Mouse (Mus musculus): ENCODE measurements at regions not wholly inside any gene's neighbourhood (a gene's known extent, or its start where the extent isn't known, plus 50 kb on each side); places are given as distances from the start of the nearest gene placed in this dataset.

GRCm38 (mm10) chr17:9861923-9862854 lies 192.7 kb upstream of the Pabpc6 start:
- DNase-seq (ENCODE audit: extremely low read depth, low read depth, low spot score), result no peak

- no peak for DNase-seq (ENCODE audit: extremely low read depth, low read depth, low spot score)
Observed at GRCm38 (mm10) chr17:9861346-9861745, 191.8 kb upstream of the Pabpc6 start.

- no peak for DNase-seq (ENCODE audit: extremely low read depth, low read depth, low spot score)
Observed at GRCm38 (mm10) chr17:9848559-9849357, 179.2 kb upstream of the Pabpc6 start.

GRCm38 (mm10) chr17:9845451-9846075 lies 176.0 kb upstream of the Pabpc6 start:
- no peak for DNase-seq (ENCODE audit: extremely low read depth, low read depth, low spot score)

GRCm38 (mm10) chr17:9841103-9841502 lies 171.6 kb upstream of the Pabpc6 start:
- no peak for DNase-seq (ENCODE audit: extremely low read depth, low read depth, low spot score)

- DNase-seq (ENCODE audit: extremely low read depth, low read depth, low spot score), result no peak
Observed at GRCm38 (mm10) chr17:9839256-9839655, 169.7 kb upstream of the Pabpc6 start.

- DNase-seq (ENCODE audit: extremely low read depth, low read depth, low spot score), result no peak
Observed at GRCm38 (mm10) chr17:9836995-9837842, 167.7 kb upstream of the Pabpc6 start.

- DNase-seq (ENCODE audit: extremely low read depth, low read depth, low spot score), result no peak
Observed at GRCm38 (mm10) chr17:9829895-9830294, 160.4 kb upstream of the Pabpc6 start.

GRCm38 (mm10) chr17:9821358-9821757 lies 151.8 kb upstream of the Pabpc6 start:
- DNase-seq (ENCODE audit: extremely low read depth, low read depth, low spot score), result no peak

- DNase-seq (ENCODE audit: extremely low read depth, low read depth, low spot score), result no peak
Observed at GRCm38 (mm10) chr17:9817056-9817455, 147.5 kb upstream of the Pabpc6 start.

- no peak for DNase-seq (ENCODE audit: extremely low read depth, low read depth, low spot score)
Observed at GRCm38 (mm10) chr17:9797069-9797468, 127.6 kb upstream of the Pabpc6 start.

GRCm38 (mm10) chr17:9796225-9796988 lies 126.9 kb upstream of the Pabpc6 start:
- no peak for DNase-seq (ENCODE audit: extremely low read depth, low read depth, low spot score)

- DNase-seq (ENCODE audit: extremely low read depth, low read depth, low spot score), result no peak
Observed at GRCm38 (mm10) chr17:9778866-9779265, 109.3 kb upstream of the Pabpc6 start.

- DNase-seq (ENCODE audit: extremely low read depth, low read depth, low spot score), result no peak
Observed at GRCm38 (mm10) chr17:9777165-9777564, 107.6 kb upstream of the Pabpc6 start.

GRCm38 (mm10) chr17:9776286-9777016 lies 106.9 kb upstream of the Pabpc6 start:
- no peak for DNase-seq (ENCODE audit: extremely low read depth, low read depth, low spot score)

GRCm38 (mm10) chr17:9775668-9776151 lies 106.2 kb upstream of the Pabpc6 start:
- DNase-seq (ENCODE audit: extremely low read depth, low read depth, low spot score), result no peak

GRCm38 (mm10) chr17:9774740-9775629 lies 105.5 kb upstream of the Pabpc6 start:
- DNase-seq (ENCODE audit: extremely low read depth, low read depth, low spot score), result no peak

- DNase-seq (ENCODE audit: extremely low read depth, low read depth, low spot score), result no peak
Observed at GRCm38 (mm10) chr17:9773744-9774143, 104.2 kb upstream of the Pabpc6 start.
